Mouse (Mus musculus) ovary, postnatal 14 days (tissue): ENCODE measurements at regions not wholly inside any gene's neighbourhood (a gene's known extent, or its start where the extent isn't known, plus 50 kb on each side); places are given as distances from the start of the nearest gene placed in this dataset.

Source experiments
- DNase-seq: peaks from one replicate; pipeline ENCODE4 v3.0.0; 2022; ENCODE audit warnings: low spot score

DNA sequence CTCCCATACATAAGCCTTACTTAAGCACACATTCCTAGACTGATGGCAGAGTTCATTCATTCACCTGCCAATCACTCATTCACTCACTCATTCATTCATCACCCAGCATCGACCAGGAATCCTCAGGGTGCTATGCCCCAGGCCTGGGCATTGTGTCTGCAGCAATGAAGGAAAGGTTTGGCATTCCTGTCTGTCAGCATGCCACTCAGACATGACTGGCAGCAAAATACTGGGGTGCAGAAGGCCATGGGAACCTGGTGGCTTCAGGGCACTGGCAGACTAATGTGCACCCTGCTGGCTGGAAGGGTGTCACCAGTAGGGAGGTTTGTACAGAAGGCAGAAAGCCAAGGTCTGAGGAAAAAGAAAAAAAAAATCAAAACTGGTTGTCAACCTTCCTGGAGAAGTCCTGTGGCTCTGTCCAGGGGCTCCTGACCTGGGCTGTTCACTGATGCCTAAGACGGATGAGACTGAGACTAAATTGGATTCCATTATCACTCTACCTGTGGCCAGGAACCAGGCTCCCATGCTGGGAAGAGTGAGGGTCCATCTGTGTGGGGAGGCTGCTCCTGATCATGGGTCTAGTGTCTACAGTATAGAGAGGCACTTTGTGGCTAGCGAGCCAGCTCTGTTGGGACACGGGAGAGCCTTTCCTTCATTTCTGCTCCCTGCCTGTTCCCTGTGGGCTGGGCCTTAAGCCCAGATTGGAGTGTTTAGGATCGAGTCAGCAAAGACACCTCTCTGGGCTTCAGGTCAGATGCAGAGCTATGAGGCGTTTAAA lies 104.1 kb downstream of the Cstad start:
- DNase-seq, result no peak

DNA sequence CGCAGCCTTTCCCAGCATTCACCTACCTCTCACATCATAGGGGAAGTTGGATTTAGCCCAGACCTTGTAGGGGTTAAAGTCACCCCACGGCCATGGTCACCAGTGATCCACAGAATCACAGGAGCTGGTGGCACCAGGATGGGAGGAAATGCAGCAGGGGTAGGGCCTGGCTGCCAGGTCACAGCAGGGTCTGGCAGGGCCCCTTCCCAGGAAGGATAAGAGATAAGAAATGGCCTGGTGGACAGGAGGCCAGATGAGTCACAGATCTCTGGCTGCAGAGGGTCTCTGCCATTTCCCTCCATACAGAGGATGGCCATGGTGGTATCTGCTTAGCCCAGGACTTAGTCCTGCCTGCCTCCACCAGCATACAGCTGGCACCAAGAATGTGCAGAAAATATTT lies 103.0 kb downstream of the Cstad start:
- DNase-seq, result no peak

DNA sequence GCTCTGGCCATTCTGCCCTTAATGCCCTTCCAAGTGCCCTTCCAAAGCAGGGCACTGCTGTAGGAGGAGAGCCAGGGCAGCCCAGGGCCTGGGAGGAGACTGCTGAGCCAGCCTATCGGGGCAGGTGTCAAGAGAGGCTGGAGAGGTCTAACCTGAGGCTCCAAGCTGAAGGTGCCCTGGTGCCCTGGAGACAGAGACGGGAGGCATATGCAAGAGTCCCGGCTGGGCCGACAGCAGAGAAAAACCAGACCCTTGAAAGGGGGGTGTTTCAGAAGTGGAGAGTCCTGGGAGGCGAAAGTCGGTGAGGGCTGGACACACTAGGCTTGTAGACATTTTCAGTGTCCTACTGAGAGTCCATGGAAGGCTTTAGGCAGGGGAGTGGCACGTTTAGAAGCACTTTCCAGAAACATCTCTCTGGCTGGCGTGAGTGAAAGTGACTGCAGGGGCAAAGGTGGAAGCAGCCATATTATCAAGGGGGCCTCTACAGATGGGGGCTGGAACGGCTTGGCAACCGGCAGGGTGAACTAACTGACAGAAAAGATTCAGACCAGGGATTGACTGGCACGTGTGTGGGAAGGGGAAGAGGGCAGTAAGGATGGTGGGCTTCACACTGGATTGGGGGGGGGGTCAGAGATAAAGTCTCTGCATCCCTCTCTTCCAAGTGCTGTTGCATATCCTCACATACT lies 101.1 kb downstream of the Cstad start:
- no peak for DNase-seq

DNA sequence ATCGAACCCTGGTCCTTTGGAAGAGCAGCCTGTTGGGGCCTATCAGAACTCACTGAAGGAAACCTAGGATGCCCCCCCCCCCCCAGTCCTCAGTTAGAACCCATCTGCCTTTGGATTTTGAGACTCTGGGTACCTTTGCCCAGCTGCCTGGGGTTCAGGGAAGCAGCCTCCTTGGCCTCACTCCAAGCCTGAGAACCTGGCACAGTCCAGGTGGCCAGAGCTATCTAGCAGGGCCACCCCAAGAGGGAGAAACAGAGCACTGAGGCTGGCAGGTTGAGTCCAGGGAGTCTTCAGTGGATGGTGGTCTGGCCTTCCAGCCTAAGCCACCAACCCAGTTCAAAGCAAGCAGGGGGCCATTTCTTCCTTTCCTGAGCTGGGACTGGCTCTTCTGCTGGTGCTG lies 100.2 kb downstream of the Cstad start:
- no peak for DNase-seq

DNA sequence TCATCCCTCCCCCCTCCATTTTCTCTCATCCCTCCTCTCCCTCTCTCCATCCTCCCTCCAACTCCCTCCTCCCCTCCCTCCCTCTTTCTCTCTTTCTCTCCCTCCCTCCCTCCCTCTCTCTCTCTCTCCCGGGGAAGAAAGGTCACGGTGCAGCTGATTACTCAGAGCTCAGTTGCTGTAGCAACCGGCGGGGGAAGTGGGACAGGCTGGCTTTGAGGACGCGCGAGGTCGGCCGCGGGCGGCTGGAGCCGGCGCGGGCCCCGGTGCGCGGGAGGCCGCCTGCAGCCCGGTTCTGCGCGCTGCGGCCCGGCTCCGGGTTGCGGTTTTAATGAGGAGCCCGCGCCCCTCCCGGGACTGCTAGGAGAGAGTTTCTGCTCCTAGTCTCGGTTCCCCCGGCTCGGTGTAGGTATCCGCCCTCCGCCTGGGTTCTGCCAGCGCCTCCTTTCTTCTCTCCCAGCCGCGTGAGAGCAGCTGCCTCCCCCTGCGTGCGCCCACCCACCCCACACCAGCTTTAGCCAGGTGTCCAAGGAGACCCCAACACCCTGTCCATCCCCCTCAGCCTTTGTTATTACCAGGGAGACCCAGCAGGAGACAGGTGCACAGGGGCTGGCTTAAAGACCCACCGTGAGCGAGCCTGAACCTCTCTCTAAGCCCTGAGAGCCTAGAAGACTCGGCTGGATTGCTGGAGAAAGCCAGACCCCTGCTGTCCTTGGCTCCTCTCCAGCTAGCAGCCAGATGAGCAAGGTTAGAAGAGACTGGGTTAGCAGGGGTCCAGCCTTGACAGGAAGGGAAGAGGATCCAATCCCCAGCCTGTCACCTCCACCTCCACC lies 98.6 kb downstream of the Cstad start:
- peak; percentile 70 for DNase-seq

DNA sequence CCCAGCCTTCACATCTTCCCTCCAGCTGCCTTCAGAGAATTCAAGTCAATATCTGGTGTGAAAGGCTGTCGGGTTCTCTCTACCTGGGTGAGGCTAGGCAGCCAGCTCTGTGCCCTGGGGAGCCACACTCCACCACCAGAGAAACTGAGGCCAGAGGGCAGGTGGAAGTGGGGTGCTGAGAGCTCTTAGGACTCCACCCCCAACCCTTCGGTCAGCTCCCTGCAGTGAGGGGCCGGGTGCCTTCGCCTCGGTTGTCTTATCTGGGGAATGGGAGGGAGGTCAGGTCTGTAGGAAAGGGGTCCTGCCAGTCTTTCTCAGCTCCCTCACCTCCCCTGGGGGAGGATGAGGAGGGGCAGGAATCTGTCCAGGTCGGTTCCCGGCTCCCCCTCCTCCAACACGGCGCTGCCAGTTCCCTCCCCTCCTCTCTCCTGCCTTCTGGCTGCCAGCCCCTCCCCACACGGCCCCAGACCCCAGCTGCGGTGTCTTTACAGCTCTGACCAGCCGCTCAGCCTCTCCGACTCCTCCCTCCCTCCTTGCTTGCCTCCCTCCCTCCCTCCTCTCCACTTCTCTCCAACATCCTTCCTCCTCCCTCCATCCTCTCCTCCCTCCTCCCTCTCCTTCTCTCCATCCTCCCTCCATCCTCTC lies 97.8 kb downstream of the Cstad start:
- DNase-seq, result no peak

DNA sequence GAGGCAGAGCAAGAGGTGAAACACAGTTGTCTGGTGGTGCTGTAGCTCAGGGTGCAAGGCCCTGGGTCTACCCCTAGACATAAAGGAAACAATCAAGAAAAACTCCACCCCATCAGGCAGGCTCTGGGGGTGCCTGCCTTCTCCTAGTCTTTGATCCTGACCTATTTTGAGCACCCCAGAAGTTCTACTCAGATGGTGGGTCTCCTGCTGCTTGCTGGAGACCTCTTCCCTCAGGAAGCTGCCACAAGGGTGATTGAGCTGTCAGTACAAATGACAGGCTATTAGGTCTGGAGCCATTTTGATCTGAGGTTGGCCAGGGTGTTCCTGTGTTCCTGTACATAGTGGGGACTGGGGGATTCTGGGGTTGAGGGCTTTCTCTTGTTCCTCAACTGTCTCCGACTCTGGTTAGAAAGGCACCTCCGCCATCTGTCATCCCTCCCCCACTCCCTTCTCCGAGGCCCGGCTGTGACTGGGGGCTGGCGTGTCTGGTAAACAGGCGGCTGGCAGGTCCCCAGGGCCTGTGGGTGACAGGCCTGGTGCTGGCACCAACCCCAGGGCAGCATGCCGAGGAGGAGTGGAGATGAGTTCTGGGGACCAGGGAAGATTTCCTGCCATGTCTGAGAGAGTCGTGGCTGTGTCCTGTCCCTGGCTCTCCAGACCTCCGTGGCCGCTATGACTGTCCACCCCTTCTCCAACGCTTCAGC lies 97.2 kb downstream of the Cstad start:
- no peak for DNase-seq

DNA sequence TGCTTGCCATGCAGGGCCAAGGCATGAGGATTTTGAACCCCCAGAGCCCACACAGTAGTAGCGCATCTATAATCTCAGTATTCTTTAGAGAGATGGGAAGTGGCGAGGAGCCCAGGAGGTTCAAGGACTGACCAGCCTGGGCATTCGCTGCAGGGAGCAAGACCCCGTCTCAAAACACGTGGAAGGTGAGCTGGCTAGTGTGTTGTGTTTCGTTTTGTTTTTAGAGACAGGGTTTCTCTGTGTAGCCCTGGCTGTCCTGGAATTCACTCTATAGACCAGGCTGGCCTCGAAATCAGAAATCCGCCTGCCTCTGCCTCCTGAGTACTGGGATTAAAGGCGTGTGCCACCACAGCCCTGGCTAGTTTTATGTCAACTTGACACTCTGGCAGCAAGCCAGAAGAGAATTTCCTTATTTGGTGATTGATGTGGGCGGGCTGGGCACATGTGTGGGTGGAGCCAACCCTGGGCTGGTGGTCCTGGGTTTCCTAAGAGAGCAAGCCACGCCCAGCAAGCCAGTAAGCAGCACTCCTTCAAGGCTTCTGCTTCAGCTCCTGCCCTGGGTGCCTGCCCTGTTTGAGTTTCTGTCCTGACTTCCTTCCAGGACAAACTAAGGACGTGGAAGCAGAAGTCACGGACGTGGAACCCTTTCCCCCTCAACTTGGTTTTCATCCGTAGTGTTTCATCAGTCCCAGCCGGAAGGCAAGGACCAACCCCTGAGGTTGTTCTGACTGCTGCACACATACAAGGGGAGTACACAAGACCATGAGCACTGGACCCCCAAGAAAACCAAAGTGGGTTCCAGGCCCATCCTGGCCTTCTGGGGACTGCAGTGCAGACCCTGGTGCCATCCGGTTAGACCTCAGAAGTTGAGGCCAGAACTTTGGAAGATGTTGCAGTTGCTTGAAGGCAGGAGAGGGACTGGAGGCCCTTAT lies 96.4 kb downstream of the Cstad start:
- DNase-seq, result no peak

DNA sequence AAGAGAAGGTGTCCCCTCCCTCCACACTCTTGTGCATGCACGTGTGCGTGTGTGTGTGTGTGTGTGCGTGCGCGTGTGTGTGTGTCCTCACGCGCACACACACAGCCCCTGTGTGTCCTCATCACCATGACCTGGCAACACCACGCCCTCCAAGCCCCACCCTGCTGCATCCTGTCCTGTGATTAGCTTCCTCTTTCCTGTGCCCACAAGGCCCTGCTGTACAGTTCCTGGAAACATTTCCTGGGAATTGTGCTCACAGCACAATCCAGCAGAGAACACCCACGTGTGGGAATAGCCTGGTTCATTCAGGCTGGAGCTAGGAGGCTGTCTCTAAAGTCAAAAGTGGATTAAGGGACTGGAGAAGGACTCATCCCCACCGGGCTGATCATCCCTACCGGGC lies 95.5 kb downstream of the Cstad start:
- DNase-seq, result no peak

DNA sequence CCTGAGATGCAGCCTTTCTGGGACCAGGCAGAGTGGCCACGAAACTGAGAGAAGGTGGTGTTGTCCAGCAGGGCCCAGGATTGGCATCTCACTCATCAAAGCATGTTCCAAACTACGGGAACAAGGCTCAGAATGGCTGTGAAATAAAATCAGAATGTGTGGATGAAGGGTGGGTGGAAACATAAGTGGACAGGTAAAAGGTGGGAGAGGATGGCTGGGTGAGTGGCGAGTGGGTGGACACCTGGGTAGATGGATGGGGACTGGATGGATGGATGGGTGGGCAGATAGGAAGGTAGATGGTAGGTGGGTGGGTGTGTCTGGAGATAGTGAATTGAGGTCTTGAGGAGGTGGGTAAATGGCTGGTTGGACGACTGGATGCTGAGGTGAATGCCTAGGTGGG lies 93.6 kb downstream of the Cstad start:
- DNase-seq, result no peak

DNA sequence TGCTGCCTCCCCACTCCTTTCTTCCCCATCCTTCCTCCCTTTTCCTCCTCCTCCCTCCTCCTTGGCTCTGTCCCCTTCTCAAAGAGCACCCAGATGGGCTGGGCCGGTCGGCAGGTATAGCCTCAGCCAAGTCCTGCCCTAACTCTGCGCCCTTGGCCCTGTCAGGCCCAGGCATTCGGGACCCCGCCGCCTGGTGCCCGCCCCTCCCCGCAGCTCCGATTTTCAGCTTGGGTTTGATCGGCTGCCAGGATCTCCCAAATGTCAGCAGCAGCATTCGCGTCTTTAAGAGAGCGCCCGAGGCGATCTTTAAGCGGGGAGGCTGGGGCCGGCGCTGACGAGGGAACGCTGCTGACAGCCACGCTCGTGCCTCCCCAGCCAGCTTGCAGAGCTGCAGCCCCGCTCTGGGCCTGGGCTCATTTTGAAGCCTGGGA lies 92.3 kb downstream of the Cstad start:
- DNase-seq, result peak; percentile 59

DNA sequence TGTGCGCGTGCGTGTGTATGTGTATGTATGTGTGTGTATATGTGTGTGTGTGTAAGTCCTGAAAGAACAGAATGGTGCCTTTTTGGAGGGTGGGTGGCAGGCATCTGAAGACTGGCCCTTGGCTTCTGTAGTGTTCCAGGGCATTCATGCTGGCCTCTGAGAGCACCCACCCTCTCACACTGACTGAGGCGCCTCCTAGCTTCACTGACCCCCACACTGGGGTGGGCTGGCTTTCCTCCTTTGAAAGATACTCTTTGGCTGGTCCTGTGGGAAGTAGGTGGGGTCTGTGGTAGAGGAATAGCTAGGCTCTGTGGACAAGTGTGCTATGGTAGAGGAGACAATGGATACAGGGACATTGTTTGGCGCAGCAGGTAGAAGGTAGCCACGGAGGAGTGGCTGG lies 91.5 kb downstream of the Cstad start:
- DNase-seq, result no peak

DNA sequence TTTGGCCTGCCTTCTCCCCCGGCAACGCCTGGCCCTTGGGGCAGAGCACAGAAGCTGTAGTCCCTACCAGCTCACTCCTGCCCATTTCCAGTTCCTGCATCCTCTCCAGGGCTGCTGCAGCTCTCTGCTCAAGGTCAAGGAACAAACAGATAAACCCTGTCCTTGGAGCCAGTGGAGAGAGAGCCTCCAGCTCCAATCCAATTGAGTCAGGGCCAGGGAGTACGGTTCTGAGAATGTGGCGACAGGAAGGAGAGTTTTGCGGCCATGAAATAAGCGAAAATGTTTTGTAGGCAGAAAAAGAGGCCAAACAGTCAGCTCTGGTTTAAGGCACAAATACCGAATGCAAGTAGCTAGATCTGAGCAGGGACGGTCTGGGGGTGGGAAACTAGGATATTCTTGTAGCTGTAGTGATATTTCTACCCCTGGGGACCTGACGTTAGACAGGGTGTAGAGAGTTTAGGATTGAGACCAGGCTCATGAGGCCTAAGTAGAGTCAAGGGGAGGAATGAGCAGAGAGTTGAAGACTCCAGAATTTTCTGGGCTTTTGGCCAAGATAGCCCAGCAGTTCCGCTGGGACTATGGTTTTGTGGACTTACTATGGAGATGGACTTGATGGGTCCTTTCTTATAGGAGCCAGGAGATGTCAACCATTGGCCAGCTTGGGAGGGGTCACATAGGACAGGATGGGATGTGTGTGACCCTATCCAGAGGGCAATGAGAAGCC lies 90.5 kb downstream of the Cstad start:
- no peak for DNase-seq

DNA sequence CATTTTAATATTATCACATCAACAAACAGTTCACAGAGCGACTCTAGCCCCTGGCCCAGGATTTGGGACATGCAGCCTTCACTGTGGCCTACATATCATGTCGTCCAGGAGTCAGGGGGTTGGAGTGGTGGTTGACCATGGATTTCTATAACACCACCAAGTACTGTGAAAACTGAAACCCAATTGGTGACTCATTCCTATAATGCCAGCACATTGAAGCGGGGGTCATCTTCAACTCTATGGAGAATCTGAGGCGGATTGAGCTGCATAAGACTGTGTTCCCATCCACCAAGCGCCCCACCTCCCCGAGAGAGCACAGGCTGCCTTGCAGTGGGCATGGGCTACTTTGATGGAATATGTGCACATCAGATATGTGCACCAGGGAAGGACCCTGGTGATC lies 89.6 kb downstream of the Cstad start:
- DNase-seq, result no peak

DNA sequence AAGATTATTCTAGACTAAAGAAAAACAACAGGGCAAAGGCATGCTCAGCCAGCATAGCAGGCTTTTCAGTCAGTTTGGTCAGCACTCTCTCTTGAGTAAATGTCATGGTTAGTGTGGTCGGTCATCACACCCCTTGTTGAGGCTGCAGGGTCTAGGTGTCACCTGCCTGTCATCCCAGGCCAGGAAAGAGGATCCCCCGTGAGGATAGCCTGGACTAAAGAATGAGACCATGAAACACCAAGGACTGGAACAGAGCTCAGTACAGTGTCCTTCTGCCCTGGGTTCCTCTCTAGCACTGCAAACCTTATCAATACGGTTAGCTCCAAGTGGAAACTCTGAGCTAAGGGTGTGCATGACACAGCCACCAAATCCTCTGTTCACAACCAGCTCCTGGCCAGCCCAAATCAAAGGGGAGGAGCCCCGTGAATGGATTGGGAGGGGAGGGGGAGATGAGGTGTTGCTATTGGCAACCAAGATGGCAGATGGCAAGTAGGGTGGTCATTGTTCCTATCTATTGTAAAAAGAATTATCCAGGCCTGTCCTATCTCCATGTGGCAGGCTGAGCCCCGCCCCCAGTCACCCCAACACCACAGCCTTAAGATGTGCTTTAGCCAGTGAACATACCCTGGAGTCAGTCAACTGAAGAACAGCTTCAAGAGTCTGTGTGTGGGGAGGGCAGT lies 87.4 kb downstream of the Cstad start:
- no peak for DNase-seq

DNA sequence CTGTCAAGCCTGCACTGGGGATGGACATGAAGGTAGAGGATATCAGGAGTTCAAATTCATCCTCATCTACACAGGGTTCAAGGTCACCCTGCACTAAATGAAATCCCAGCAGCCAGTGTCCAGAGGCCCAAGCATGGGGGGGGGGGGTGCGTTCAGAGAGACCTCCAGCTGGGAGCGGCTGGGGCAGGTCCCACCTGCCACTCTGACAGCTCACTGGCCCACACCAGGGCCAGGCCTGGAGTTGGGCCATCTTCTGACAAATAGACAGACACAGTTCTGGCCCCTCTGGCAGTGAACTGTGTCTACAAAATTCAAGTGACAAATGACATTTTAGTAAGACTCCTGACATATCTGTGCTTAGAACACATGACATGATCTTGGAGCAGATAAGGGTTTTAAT lies 86.8 kb downstream of the Cstad start:
- DNase-seq, result no peak

DNA sequence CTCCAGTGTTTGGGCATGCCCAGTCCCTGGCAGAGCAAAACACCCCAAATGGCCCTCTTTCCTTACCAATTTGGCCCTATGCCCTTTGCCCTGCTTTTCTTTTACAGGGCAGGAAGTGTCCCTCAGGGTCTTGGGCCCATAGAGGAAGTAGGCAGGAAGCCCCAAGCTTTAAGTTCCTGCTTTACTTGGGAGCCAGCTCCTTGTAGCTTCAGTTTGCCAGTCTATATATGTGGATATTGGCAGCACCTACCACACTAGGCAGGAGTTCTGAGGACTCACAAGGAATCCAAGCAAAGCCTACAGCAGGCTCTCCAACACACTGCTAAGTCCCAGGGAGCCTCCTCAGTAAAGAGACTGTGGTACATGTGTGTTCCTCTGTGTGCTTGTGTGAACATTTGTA lies 84.2 kb downstream of the Cstad start:
- no peak for DNase-seq

DNA sequence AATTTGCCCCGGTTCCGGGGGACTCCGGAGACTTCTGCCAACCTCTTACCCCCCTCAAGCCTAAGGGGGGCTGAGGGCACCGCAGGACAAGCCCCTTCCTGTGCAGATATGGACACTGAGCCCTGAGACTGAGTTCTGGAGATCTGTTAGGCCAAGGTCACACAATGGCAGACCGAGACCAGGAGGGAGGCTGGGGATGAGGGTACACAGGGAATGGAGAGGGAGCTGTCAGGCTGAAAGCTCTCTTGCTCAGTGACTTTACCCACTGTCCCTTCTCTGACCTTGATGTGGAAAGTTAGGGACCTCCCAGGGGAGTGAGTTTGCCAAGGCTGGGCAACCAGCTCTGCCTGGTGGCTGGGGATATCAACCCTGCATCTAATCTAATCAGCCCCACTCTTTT lies 82.7 kb downstream of the Cstad start:
- DNase-seq, result no peak

DNA sequence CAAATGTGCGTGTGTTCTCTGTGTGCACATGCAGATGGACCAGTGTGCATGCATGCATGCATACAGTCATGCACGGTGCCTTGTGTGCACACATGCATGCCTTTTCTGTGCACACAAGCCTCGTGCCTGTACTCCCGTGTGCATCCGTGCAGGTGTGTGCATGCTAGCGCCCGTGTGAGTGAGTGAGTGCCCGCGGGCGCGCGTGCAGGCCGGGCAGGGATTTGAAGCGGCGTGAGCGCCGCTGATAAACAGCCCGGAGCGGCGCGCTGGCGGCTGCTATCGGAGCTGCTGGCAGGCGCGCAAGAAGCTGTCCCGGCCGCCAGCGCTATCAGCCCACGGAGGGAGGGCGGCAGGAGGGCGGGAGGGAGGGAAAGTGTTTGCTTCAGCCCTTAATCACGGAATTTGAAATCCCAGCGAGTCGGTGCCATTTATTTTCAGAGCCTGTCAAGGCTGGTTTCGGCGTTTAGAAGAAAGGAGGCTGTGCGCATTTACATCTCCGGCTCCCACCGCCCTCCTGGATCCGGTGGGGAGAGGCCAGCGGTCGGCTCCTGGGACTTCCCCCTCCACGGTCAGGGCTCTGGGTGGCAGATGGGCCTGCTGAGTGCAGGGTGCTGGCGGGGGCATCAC lies 82.1 kb downstream of the Cstad start:
- DNase-seq, result no peak
